Mouse (Mus musculus) lung, embryonic 14.5 days (tissue): ENCODE data around the gene Pld1. TPM values are rescaled to one million over a fixed set of nuclear protein-coding genes. Genes with fewer than 3 reads are reported as not detected.

Source experiments
- ATAC-seq: fragments of 200-750 bp; cut with Nextera tagmentation; 2 replicates; pipeline ENCODE4 v1.8.0; 2017; ENCODE audit warnings: mild to moderate bottlenecking, moderate TSS enrichment, moderate library complexity; ENCODE audit not compliant: insufficient read depth
- DNase-seq: peaks from one replicate; pipeline ENCODE4 v3.0.0-alpha.2; 2015
- H3K27ac ChIP-seq: fragments of 300-500 bp; sonication (generic); 2 replicates; pipeline ENCODE4 v1.5.1; 2014; ENCODE audit warnings: low read depth, mild to moderate bottlenecking, moderate library complexity
- H3K27me3 ChIP-seq: fragments of 300-500 bp; sonication (generic); 2 replicates; pipeline ENCODE4 v1.6.1; 2014; ENCODE audit warnings: low read length, control low read depth; ENCODE audit not compliant: insufficient read depth
- H3K36me3 ChIP-seq: fragments of 300-500 bp; sonication (generic); 2 replicates; pipeline ENCODE4 v1.6.1; 2014; ENCODE audit warnings: control low read depth; ENCODE audit not compliant: insufficient read depth
- H3K4me1 ChIP-seq: fragments of 300-500 bp; sonication (generic); 2 replicates; pipeline ENCODE4 v1.6.1; 2014; ENCODE audit warnings: antibody characterized with exemption, control low read depth; ENCODE audit not compliant: insufficient read depth
- H3K4me2 ChIP-seq: fragments of 300-500 bp; sonication (generic); 2 replicates; pipeline ENCODE4 v1.6.1; 2014; ENCODE audit warnings: mild to moderate bottlenecking
- H3K4me3 ChIP-seq: fragments of 300-500 bp; sonication (generic); 2 replicates; pipeline ENCODE4 v1.5.1; 2014; ENCODE audit warnings: low read depth, low read length
- H3K9ac ChIP-seq: fragments of 300-500 bp; sonication (generic); 2 replicates; pipeline ENCODE4 v1.6.1; 2014
- H3K9me3 ChIP-seq: fragments of 300-500 bp; sonication (generic); 2 replicates; pipeline ENCODE4 v1.6.1; 2016; ENCODE audit warnings: low read depth, low read length, control low read depth
- CTCF ChIP-seq: IDR thresholded peaks from 2 replicates; pipeline ENCODE4 v1.5.1; 2016; ENCODE audit warnings: antibody characterized with exemption, low read depth
- WGBS: fragments of 180-500 bp; shearing (Covaris S2); extraction: QIAGEN DNeasy Blood & Tissue Kit; methylation state at CpG from one replicate; pipeline ENCODE4 v1.1.7; 2014; 5-methylcytosine and 5-hydroxymethylcytosine counted together
- polyA plus RNA-seq: library from polyadenylated mRNA; unstranded; fragments of >200 nt; fragmentation: Nextera tagmentation; extraction: Ambion mirVana; gene quantifications from 2 replicates; pipeline ENCODE4 v1.2.1, GENCODE M21; 2014

Gene Pld1
- polyA plus RNA-seq, 1 experiment from 2014 or later, result 6.4 TPM

GRCm38 (mm10) chr3:28049526-28049925, 111.0 kb downstream of the Pld1 start:
- no peaks in the 10 kb centered on the region for H3K4me1 ChIP-seq
- ATAC-seq (peak; percentile 76; the same call in 1 of the 2 replicates), DNase-seq (peak; percentile 71)
- no peak for TF ChIP-seq CTCF
- no peaks in the 10 kb centered on the region for H3K36me3 ChIP-seq
- no peak overlapping the region for H3K4me3 ChIP-seq
- H3K9me3 ChIP-seq, result no peaks in the 10 kb centered on the region
- no peaks in the 10 kb centered on the region for H3K27me3 ChIP-seq
- 54% methylated on average over 2 of the region's 2 CpGs for WGBS
- no peak overlapping the region for H3K4me2 ChIP-seq
- peak overlapping the region; percentile 50; the same call in 1 of the 2 replicates for H3K27ac ChIP-seq
- no peak overlapping the region for H3K9ac ChIP-seq

GRCm38 (mm10) chr3:28053076-28053475, 114.6 kb downstream of the Pld1 start:
- 83% methylated on average over 4 of the region's 4 CpGs for WGBS
- no peak overlapping the region for H3K4me3 ChIP-seq

GRCm38 (mm10) chr3:28060713-28061112, 122.2 kb downstream of the Pld1 start:
- Histone ChIP-seq H3K9ac (no peak overlapping the region), H3K9me3 (no peaks in the 10 kb centered on the region; the same call in 1 of the 2 replicates), H3K4me2 (no peak overlapping the region), H3K4me1 (no peaks in the 10 kb centered on the region), H3K36me3 (no peaks in the 10 kb centered on the region), H3K4me3 (no peak overlapping the region), H3K27me3 (no peaks in the 10 kb centered on the region), H3K27ac (no peak overlapping the region)
- TF ChIP-seq CTCF, result no peak
- no peak for DNase-seq
- no peak for ATAC-seq
- 89% methylated on average over 4 of the region's 4 CpGs for WGBS

More at GRCm38 (mm10) chr3:28053076-28053475, 114.6 kb downstream of the Pld1 start:
- H3K4me2 ChIP-seq, result no peak overlapping the region
- H3K27ac ChIP-seq, result no peak overlapping the region
- no peak for ATAC-seq
- H3K9ac ChIP-seq, result no peak overlapping the region
- DNase-seq, result no peak
- H3K36me3 ChIP-seq, result no peaks in the 10 kb centered on the region
- H3K9me3 ChIP-seq, result no peaks in the 10 kb centered on the region
- no peaks in the 10 kb centered on the region for H3K4me1 ChIP-seq
- TF ChIP-seq CTCF, result no peak
- H3K27me3 ChIP-seq, result no peaks in the 10 kb centered on the region

GRCm38 (mm10) chr3:28061155-28061554, 122.7 kb downstream of the Pld1 start:
- no peak overlapping the region for H3K9ac ChIP-seq
- ATAC-seq, result no peak
- no peak for DNase-seq
- TF ChIP-seq CTCF, result no peak
- H3K4me3 ChIP-seq, result no peak overlapping the region
- H3K4me1 ChIP-seq, result no peaks in the 10 kb centered on the region
- H3K4me2 ChIP-seq, result no peak overlapping the region
- no peaks in the 10 kb centered on the region for H3K27me3 ChIP-seq
- no peaks in the 10 kb centered on the region for H3K36me3 ChIP-seq
- no peaks in the 10 kb centered on the region; the same call in 1 of the 2 replicates for H3K9me3 ChIP-seq
- H3K27ac ChIP-seq, result no peak overlapping the region

GRCm38 (mm10) chr3:28079211-28079610, 140.7 kb downstream of the Pld1 start:
- H3K9ac ChIP-seq, result no peak overlapping the region
- no peaks in the 10 kb centered on the region; the same call in 1 of the 2 replicates for H3K9me3 ChIP-seq
- ATAC-seq (no peak), DNase-seq (no peak)
- H3K4me1 ChIP-seq, result no peaks in the 10 kb centered on the region
- H3K4me2 ChIP-seq, result no peak overlapping the region
- H3K4me3 ChIP-seq, result no peak overlapping the region
- no peak overlapping the region for H3K27ac ChIP-seq
- 83% methylated on average over 3 of the region's 3 CpGs for WGBS
- TF ChIP-seq CTCF, result no peak
- no peaks in the 10 kb centered on the region for H3K36me3 ChIP-seq
- no peaks in the 10 kb centered on the region for H3K27me3 ChIP-seq

- DNase-seq (peak; percentile 26), ATAC-seq (no peak)
- no peaks in the 10 kb centered on the region for H3K4me1 ChIP-seq
- WGBS, result 84% methylated on average over 1 of the region's 1 CpGs
- TF ChIP-seq CTCF, result no peak
- no peak overlapping the region for H3K9ac ChIP-seq
- no peaks in the 10 kb centered on the region for H3K36me3 ChIP-seq
- no peaks in the 10 kb centered on the region; the same call in 1 of the 2 replicates for H3K9me3 ChIP-seq
- H3K4me2 ChIP-seq, result no peak overlapping the region
- no peak overlapping the region for H3K27ac ChIP-seq
- H3K4me3 ChIP-seq, result no peak overlapping the region
- no peaks in the 10 kb centered on the region for H3K27me3 ChIP-seq
Measured at GRCm38 (mm10) chr3:28080116-28080515, 141.6 kb downstream of the Pld1 start.

GRCm38 (mm10) chr3:28081012-28081411, 142.5 kb downstream of the Pld1 start:
- no peak overlapping the region for H3K4me3 ChIP-seq
- H3K27ac ChIP-seq, result no peak overlapping the region
- ATAC-seq, result no peak
- no peaks in the 10 kb centered on the region; the same call in 1 of the 2 replicates for H3K9me3 ChIP-seq
- 50% methylated on average over 6 of the region's 6 CpGs for WGBS
- no peaks in the 10 kb centered on the region for H3K4me1 ChIP-seq
- TF ChIP-seq CTCF, result no peak
- no peak for DNase-seq
- no peaks in the 10 kb centered on the region for H3K36me3 ChIP-seq
- no peaks in the 10 kb centered on the region for H3K27me3 ChIP-seq
- H3K9ac ChIP-seq, result no peak overlapping the region
- H3K4me2 ChIP-seq, result no peak overlapping the region

GRCm38 (mm10) chr3:28083218-28083617, 144.7 kb downstream of the Pld1 start:
- Histone ChIP-seq H3K4me2 (no peak overlapping the region), H3K9ac (no peak overlapping the region), H3K27ac (no peak overlapping the region), H3K27me3 (no peaks in the 10 kb centered on the region), H3K36me3 (no peaks in the 10 kb centered on the region), H3K4me3 (no peak overlapping the region), H3K4me1 (no peaks in the 10 kb centered on the region), H3K9me3 (no peaks in the 10 kb centered on the region)
- no peak for DNase-seq
- ATAC-seq, result no peak
- TF ChIP-seq CTCF, result no peak
- 51% methylated on average over 3 of the region's 3 CpGs for WGBS
